Mouse (Mus musculus) frontal cortex, adult 2 months (tissue): ENCODE results near the gene Kdelc2. TPM values are rescaled to one million over a fixed set of nuclear protein-coding genes. Genes with fewer than 3 reads are reported as not detected.

Experiments used
- DNase-seq, 2 experiments: peaks; one replicate each; pipeline ENCODE4 v3.0.0; 2022; ENCODE audit warnings: low spot score in 1 of 2; ENCODE audit errors: extremely low spot score in 1 of 2
- polyA plus RNA-seq: library from polyadenylated mRNA; depleted of rRNA; stranded (reverse); fragments of >200 nt; gene quantifications from 2 replicates; pipeline ENCODE4 v1.2.3, GENCODE M21; 2012; rRNA removed

The Kdelc2 gene
- 4.4 and 4.9 TPM in 2 replicates for polyA plus RNA-seq

- peak; percentile 82 to 83 for DNase-seq
Measured at GRCm38 (mm10) chr9:53383951-53384866, at the start of gene Kdelc2. Kdelc2 (plus strand) TSS chr9:53384025.

GRCm38 (mm10) chr9:53335131-53335530 lies 48.7 kb upstream of the Kdelc2 start:
- no peak for DNase-seq

- peak in 1 of 2 experiments; percentile 20 for DNase-seq
Measured at GRCm38 (mm10) chr9:53339603-53340002, 44.2 kb upstream of the Kdelc2 start.

GRCm38 (mm10) chr9:53340328-53340916 lies 43.4 kb upstream of the Kdelc2 start:
- peak in 1 of 2 experiments; percentile 16 for DNase-seq

GRCm38 (mm10) chr9:53340969-53341368 lies 42.9 kb upstream of the Kdelc2 start:
- DNase-seq: peak in 1 of 2 experiments; percentile 37

GRCm38 (mm10) chr9:53341981-53342380 lies 41.8 kb upstream of the Kdelc2 start:
- no peak for DNase-seq

GRCm38 (mm10) chr9:53344646-53345432 lies 39.0 kb upstream of the Kdelc2 start:
- peak; percentile 48 to 73 for DNase-seq

- DNase-seq: no peak
Measured at GRCm38 (mm10) chr9:53345728-53346127, 38.1 kb upstream of the Kdelc2 start.

- DNase-seq: no peak
Measured at GRCm38 (mm10) chr9:53346402-53346801, 37.4 kb upstream of the Kdelc2 start.

GRCm38 (mm10) chr9:53349211-53349610 lies 34.6 kb upstream of the Kdelc2 start:
- no peak for DNase-seq

GRCm38 (mm10) chr9:53350331-53350730 lies 33.5 kb upstream of the Kdelc2 start:
- no peak for DNase-seq

GRCm38 (mm10) chr9:53351899-53352298 lies 31.9 kb upstream of the Kdelc2 start:
- peak in 1 of 2 experiments; percentile 11 for DNase-seq

GRCm38 (mm10) chr9:53353161-53353560 lies 30.7 kb upstream of the Kdelc2 start:
- no peak for DNase-seq

- DNase-seq: no peak
Measured at GRCm38 (mm10) chr9:53356219-53357155, 27.3 kb upstream of the Kdelc2 start.

- no peak for DNase-seq
Measured at GRCm38 (mm10) chr9:53371339-53371738, 12.5 kb upstream of the Kdelc2 start.

- no peak for DNase-seq
Measured at GRCm38 (mm10) chr9:53375907-53376306, 7.9 kb upstream of the Kdelc2 start.

GRCm38 (mm10) chr9:53376820-53377219 lies 7.0 kb upstream of the Kdelc2 start:
- DNase-seq: no peak

- no peak for DNase-seq
Measured at GRCm38 (mm10) chr9:53377597-53377996, 6.2 kb upstream of the Kdelc2 start.

GRCm38 (mm10) chr9:53378171-53378570 lies 5.7 kb upstream of the Kdelc2 start:
- no peak for DNase-seq

GRCm38 (mm10) chr9:53380595-53380994 lies 3.2 kb upstream of the Kdelc2 start:
- DNase-seq: no peak
